Mouse (Mus musculus) kidney, adult 8-10 months (tissue): ENCODE results near the gene 4930555G01Rik.
"Not testable (repeated sequence)": the region's sequence is repeated elsewhere in the genome, so short reads cannot be mapped to it uniquely, and the experiment has no call there.

Source experiments
- DNase-seq, 2 experiments: peaks; one replicate each; pipeline ENCODE4 v3.0.0; 2022

The 4930555G01Rik gene

GRCm38 (mm10) chr14:5050329-5050728 is at the start of gene 4930555G01Rik:
Gene 4930555G01Rik (plus strand): TSS chr14:5050629.
- not testable (repeated sequence) for DNase-seq

- not testable (repeated sequence) for DNase-seq
Measured at GRCm38 (mm10) chr14:5015591-5015990, 34.8 kb upstream of the 4930555G01Rik start, which contains the start of gene Gm3298. Gene Gm3298 (plus strand): TSS chr14:5015891.

GRCm38 (mm10) chr14:5070611-5071490 is 20.4 kb downstream of the 4930555G01Rik start, which contains the start of gene Gm8281:
Gene Gm8281 (plus strand): TSS chr14:5071040.
- DNase-seq: not testable (repeated sequence)
